Mouse (Mus musculus): ENCODE data around the gene Sh3pxd2a.

Sh3pxd2a gene

GRCm38 (mm10) chr19:47224743-47225142 is 239.5 kb downstream of the Sh3pxd2a start:
- DNase-seq = no peak

- DNase-seq = no peak
Measured at GRCm38 (mm10) chr19:47222841-47223557, 241.2 kb downstream of the Sh3pxd2a start.

DNA sequence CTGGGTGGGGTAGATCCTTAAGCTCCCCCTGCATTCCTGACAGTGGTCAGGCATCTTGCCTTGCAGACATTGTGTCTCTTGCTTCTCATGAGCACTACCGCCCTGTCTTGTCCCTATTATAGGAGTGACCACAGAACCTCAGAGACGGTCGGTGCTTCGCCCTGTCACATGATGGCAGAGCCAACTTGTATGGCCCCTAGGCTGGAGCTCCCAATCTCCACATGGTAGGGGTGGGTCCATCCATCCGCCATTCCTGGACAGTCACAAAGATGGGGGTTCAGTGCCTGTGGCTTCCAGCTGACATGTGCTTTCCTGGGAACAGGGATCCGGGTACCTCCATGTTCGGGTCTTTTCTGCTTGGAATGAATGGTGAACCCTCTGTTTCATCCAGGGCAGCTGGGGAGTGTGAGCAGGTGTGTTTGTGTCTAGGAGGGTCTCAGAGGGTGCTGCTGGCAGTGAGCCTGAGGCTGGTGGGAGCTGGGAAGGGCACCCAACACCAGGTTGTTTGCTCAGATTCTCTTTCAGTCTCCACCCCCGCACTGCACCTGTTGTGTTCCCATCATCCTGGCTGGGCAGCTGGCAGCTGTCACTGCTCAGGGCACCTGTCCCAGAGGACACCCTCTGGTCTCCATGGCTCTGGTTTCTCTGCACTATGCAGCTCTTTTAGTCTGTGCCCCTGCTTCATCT is 241.9 kb downstream of the Sh3pxd2a start:
- no peak for DNase-seq

DNA sequence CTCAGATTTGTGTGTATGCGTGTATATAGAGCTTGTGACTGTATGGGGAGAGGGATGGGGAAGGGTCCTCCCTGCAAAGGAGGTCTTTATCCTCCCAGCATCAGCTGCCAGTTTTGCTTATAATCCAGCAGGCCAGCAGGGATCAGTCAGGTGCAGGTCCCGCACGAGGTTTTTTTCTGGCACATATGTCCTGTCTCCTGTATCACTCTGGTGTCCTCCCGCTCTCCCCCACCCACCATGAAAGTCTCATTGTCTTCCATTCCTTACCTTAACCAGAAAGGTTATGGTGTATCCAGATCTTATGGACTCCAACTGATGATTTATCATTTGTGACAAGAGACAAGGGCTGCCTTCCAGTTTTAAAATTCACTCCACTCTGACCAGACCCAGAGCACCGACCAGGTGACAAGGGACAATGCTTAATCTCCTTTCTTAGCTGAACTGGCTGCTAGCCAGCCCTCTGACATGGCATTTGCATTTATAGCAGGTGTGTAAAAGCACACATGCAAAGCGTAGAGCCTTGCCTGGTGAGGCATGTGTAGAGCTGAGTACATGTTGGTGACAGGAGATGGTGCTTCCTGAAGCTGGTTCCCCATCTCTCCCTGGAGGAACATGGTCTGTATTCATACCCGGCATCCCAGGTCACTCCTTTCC is 242.6 kb downstream of the Sh3pxd2a start:
- no peak for DNase-seq

DNA sequence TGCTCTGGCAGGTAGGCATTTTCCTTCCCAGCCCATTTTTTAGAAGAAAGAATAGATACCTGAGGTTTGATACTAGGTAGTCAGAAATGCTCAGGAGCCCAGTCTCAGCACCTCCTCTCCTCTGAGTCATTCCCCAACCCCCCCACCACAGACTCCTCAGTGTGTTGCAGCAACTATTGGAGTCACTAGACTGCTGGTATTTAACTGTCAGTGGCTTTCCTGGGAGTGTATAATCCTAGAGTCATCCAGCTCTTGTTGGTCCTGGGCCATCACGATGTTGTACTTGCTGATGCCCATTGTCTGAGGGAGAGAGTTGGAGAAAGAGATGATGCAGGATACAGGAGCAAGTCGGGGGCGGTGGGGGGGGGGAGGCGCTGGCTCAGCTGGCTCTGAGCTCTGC is 243.2 kb downstream of the Sh3pxd2a start:
- no peak for DNase-seq

GRCm38 (mm10) chr19:47220232-47220631 is 244.0 kb downstream of the Sh3pxd2a start:
- no peak for DNase-seq

GRCm38 (mm10) chr19:47219622-47220021 is 244.6 kb downstream of the Sh3pxd2a start:
- DNase-seq = no peak

DNA sequence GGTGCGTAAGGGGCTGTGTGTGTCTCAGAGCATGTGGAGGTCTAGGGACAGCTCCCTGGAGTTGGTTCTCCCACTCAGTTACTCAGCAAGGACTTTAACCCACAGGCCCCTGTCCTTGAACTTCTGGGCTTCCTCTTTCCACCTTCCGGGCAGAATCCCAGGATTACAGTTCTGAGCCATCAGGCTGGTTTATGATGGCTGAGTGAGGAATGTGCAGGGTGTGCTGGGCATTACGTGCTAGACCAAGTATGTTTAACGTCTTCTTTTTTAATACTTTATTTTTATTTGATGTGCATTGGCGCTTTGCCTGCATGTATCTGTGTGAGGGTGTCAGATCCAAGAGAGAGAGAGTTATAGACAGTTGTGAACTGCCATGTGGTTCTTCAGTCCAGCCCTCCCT is 247.4 kb downstream of the Sh3pxd2a start:
- DNase-seq = no peak

DNA sequence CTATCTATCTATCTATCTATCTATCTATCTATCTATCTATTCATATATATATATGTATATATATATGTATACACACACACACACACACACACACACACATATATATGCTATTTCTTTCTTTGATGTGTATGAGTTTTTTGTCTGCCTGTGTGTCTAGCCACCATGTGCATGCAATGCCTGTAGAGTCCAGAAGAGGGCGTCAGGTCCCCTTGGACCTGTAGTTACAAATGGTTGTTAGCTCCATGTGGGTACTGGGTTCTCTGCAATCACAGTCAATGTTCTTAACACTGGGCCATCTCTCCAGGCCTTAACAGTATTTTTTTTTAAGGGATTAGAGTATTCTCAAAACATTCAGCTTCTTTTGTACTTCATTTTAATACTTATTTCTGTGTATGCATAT is 250.7 kb downstream of the Sh3pxd2a start:
- DNase-seq = peak; percentile 24

DNA sequence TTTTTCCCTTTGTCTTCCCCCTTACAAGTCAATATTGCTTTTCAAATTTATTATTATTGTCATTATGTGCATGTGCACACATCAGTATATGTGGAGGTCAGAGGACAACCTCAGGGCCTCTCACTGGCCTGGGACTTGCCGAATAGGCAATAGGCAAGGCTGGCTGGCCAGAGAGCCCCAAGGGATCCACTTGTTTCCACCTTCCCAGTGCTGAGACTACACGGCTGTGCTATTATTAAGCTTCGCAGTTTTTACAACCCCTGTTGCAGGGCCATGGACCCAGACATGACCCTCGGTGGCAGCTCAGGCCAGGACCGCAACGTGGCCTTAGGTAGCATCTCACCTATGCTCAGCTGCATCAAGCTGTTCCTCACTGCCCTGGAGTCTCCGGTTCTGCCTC is 251.8 kb downstream of the Sh3pxd2a start:
- DNase-seq = no peak

- DNase-seq = no peak
Measured at GRCm38 (mm10) chr19:47211609-47212312, 252.4 kb downstream of the Sh3pxd2a start.

DNA sequence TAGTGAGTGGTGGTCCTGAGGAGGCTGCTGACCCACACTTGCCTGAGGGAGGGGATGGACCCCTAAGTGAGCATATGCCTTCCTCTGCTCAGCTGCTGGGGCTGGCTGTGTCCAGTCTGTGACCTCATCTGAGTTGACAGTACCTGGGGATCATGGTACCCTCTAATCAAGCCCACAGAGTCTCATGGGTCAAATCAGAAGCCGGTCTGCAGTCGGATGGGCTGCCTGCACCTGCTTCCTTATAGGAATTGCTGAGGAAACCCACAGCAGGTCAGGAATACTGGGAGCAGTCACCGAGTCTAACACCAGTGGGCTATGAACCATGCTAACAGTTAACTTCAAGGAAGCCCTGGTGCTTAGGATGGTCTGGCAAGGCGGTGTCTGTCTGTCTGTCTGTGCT is 253.8 kb downstream of the Sh3pxd2a start:
- DNase-seq = no peak
